Mouse (Mus musculus) lung, embryonic 16.5 days (tissue): ENCODE results near the gene Eif2s2. TPM values are rescaled to one million over a fixed set of nuclear protein-coding genes. Genes with fewer than 3 reads are reported as not detected.

Experiments used
- ATAC-seq: fragments of 200-750 bp; cut with Nextera tagmentation; 2 replicates; pipeline ENCODE4 v1.8.0; 2017; ENCODE audit warnings: low read depth, mild to moderate bottlenecking, moderate library complexity
- H3K27ac ChIP-seq: fragments of 300-500 bp; sonication (generic); 2 replicates; pipeline ENCODE4 v1.5.1; 2014; ENCODE audit warnings: mild to moderate bottlenecking, control low read depth, low read length
- H3K27me3 ChIP-seq: fragments of 300-500 bp; sonication (generic); 2 replicates; pipeline ENCODE4 v1.6.1; 2014; ENCODE audit warnings: low read depth, low read length, mixed read lengths; ENCODE audit not compliant: control insufficient read depth, insufficient read depth
- H3K36me3 ChIP-seq: fragments of 300-500 bp; sonication (generic); 2 replicates; pipeline ENCODE4 v1.6.1; 2014; ENCODE audit warnings: low read length; ENCODE audit not compliant: control insufficient read depth, insufficient read depth
- H3K4me1 ChIP-seq: fragments of 300-500 bp; sonication (generic); replicated peaks from 2 replicates; pipeline ENCODE4 v1.6.1; 2014; ENCODE audit warnings: low read length, mixed read lengths; ENCODE audit not compliant: control insufficient read depth, insufficient read depth
- H3K4me2 ChIP-seq: fragments of 300-500 bp; sonication (generic); 2 replicates; pipeline ENCODE4 v1.6.1; 2014; ENCODE audit warnings: low read depth, low read length, control low read depth
- H3K4me3 ChIP-seq: fragments of 300-500 bp; sonication (generic); 2 replicates; pipeline ENCODE4 v1.5.1; 2014; ENCODE audit warnings: mild to moderate bottlenecking, low read length, control low read depth
- H3K9ac ChIP-seq: fragments of 300-500 bp; sonication (generic); 2 replicates; pipeline ENCODE4 v1.6.1; 2014; ENCODE audit warnings: low read length, control low read depth
- H3K9me3 ChIP-seq: fragments of 300-500 bp; sonication (generic); 2 replicates; pipeline ENCODE4 v1.6.1; 2016; ENCODE audit warnings: low read length; ENCODE audit not compliant: control insufficient read depth
- WGBS: fragments of 180-500 bp; shearing (Covaris S2); extraction: QIAGEN DNeasy Blood & Tissue Kit; methylation state at CpG from one replicate; pipeline ENCODE4 v1.1.7; 2014; 5-methylcytosine and 5-hydroxymethylcytosine counted together
- polyA plus RNA-seq: library from polyadenylated mRNA; unstranded; fragments of >200 nt; fragmentation: Nextera tagmentation; extraction: Ambion mirVana; gene quantifications from 2 replicates; pipeline ENCODE4 v1.2.1, GENCODE M21; 2015

Eif2s2 gene
- polyA plus RNA-seq: 68.5 and 82.1 TPM in 2 replicates

GRCm38 (mm10) chr2:154892201-154893044 lies at the start of gene Eif2s2:
Gene Eif2s2, minus strand, starts transcription at chr2:154892935.
- H3K4me3 ChIP-seq: peak within 1 kb of the TSS; percentile 69

GRCm38 (mm10) chr2:154941952-154942351 lies 49.2 kb upstream of the Eif2s2 start:
- Histone ChIP-seq H3K4me3 (no peak overlapping the region), H3K4me2 (no peak overlapping the region), H3K9me3 (no peaks in the 10 kb centered on the region), H3K27me3 (no peaks in the 10 kb centered on the region), H3K9ac (no peak overlapping the region), H3K27ac (no peak overlapping the region), H3K4me1 (no peaks in the 10 kb centered on the region), H3K36me3 (no peaks in the 10 kb centered on the region)
- ATAC-seq: no peak
- 74% methylated on average over 10 of the region's 10 CpGs for WGBS

More at GRCm38 (mm10) chr2:154892201-154893044, at the start of gene Eif2s2:
- under 1% methylated on average over 75 of the region's 75 CpGs for WGBS
- H3K27ac ChIP-seq: peak within 1 kb of the TSS; percentile 84
- peak; percentile 98 for ATAC-seq
- H3K4me2 ChIP-seq: peak within 1 kb of the TSS; percentile 93
- H3K4me1 ChIP-seq: peaks cover 12% of the 10 kb centered on the region
- peak within 1 kb of the TSS; percentile 85 for H3K9ac ChIP-seq
- 0 out of 2 replicates have a peak, but pooled peaks cover 4% of the 10 kb centered on the region for H3K36me3 ChIP-seq
- H3K27me3 ChIP-seq: no peaks in the 10 kb centered on the region
- H3K9me3 ChIP-seq: no peaks in the 10 kb centered on the region

- Histone ChIP-seq H3K27ac (no peak overlapping the region), H3K4me2 (no peak overlapping the region), H3K9ac (no peak overlapping the region), H3K27me3 (no peaks in the 10 kb centered on the region), H3K4me1 (no peaks in the 10 kb centered on the region), H3K4me3 (no peak overlapping the region), H3K9me3 (no peaks in the 10 kb centered on the region), H3K36me3 (no peaks in the 10 kb centered on the region)
- no peak for ATAC-seq
- 70% methylated on average over 8 of the region's 8 CpGs for WGBS
Measured at GRCm38 (mm10) chr2:154937547-154938390, 45.0 kb upstream of the Eif2s2 start.

- H3K9me3 ChIP-seq: no peaks in the 10 kb centered on the region
- no peak overlapping the region for H3K4me2 ChIP-seq
- no peaks in the 10 kb centered on the region for H3K27me3 ChIP-seq
- no peak for ATAC-seq
- no peak overlapping the region for H3K9ac ChIP-seq
- H3K4me3 ChIP-seq: no peak overlapping the region
- H3K27ac ChIP-seq: no peak overlapping the region
- no peaks in the 10 kb centered on the region for H3K4me1 ChIP-seq
- 64% methylated on average over 11 of the region's 11 CpGs for WGBS
- no peaks in the 10 kb centered on the region for H3K36me3 ChIP-seq
Measured at GRCm38 (mm10) chr2:154936536-154937155, 43.9 kb upstream of the Eif2s2 start.

GRCm38 (mm10) chr2:154936106-154936505 lies 43.4 kb upstream of the Eif2s2 start:
- Histone ChIP-seq H3K4me1 (no peaks in the 10 kb centered on the region), H3K27ac (no peak overlapping the region), H3K9ac (no peak overlapping the region), H3K4me3 (no peak overlapping the region), H3K9me3 (no peaks in the 10 kb centered on the region), H3K4me2 (no peak overlapping the region), H3K27me3 (no peaks in the 10 kb centered on the region), H3K36me3 (no peaks in the 10 kb centered on the region)
- ATAC-seq: no peak
- 58% methylated on average over 6 of the region's 6 CpGs for WGBS

- Histone ChIP-seq H3K36me3 (no peaks in the 10 kb centered on the region), H3K27ac (no peak overlapping the region), H3K9me3 (no peaks in the 10 kb centered on the region), H3K4me1 (no peaks in the 10 kb centered on the region), H3K4me3 (no peak overlapping the region), H3K27me3 (no peaks in the 10 kb centered on the region), H3K4me2 (no peak overlapping the region), H3K9ac (no peak overlapping the region)
- 61% methylated on average over 4 of the region's 4 CpGs for whole genome bisulfite sequencing
- no peak for ATAC-seq
Measured at GRCm38 (mm10) chr2:154933884-154934283, 41.1 kb upstream of the Eif2s2 start.

GRCm38 (mm10) chr2:154928298-154928697 lies 35.6 kb upstream of the Eif2s2 start:
- Histone ChIP-seq H3K4me3 (no peak overlapping the region), H3K9ac (no peak overlapping the region), H3K9me3 (no peaks in the 10 kb centered on the region), H3K4me2 (no peak overlapping the region), H3K36me3 (no peaks in the 10 kb centered on the region), H3K27me3 (no peaks in the 10 kb centered on the region; the same call in 1 of the 2 replicates), H3K4me1 (no peaks in the 10 kb centered on the region), H3K27ac (no peak overlapping the region)
- ATAC-seq: no peak
- 73% methylated on average over 2 of the region's 2 CpGs for WGBS

GRCm38 (mm10) chr2:154926843-154927242 lies 34.1 kb upstream of the Eif2s2 start:
- no peak overlapping the region for H3K4me3 ChIP-seq
- no peaks in the 10 kb centered on the region for H3K9me3 ChIP-seq

More at GRCm38 (mm10) chr2:154926843-154927242, 34.1 kb upstream of the Eif2s2 start:
- Histone ChIP-seq H3K36me3 (no peaks in the 10 kb centered on the region), H3K4me1 (no peaks in the 10 kb centered on the region), H3K27me3 (no peaks in the 10 kb centered on the region; the same call in 1 of the 2 replicates), H3K9ac (no peak overlapping the region), H3K4me2 (no peak overlapping the region), H3K27ac (no peak overlapping the region)
- no peak for ATAC-seq
- 78% methylated on average over 6 of the region's 6 CpGs for WGBS
